Mouse (Mus musculus) cerebellum, postnatal 4 days (tissue): ENCODE data around the gene Rnf215.
"Not testable (repeated sequence)": the region's sequence is repeated elsewhere in the genome, so short reads cannot be mapped to it uniquely, and the experiment has no call there.

Experiments used
- DNase-seq, 2 experiments: peaks; one replicate each; pipeline ENCODE4 v3.0.0; 2022; ENCODE audit warnings: low spot score in 2 of 2, mixed read lengths in 1 of 2

Rnf215 gene

GRCm38 (mm10) chr11:4147098-4147497, 12.1 kb downstream of the Rnf215 start:
- no peak for DNase-seq

- no peak for DNase-seq
Measured at GRCm38 (mm10) chr11:4148120-4148519, 13.1 kb downstream of the Rnf215 start.

- no peak for DNase-seq
Measured at GRCm38 (mm10) chr11:4148536-4149156, 13.6 kb downstream of the Rnf215 start.

GRCm38 (mm10) chr11:4149886-4150285, 14.9 kb downstream of the Rnf215 start:
- DNase-seq = no peak

GRCm38 (mm10) chr11:4153694-4154093, 18.7 kb downstream of the Rnf215 start:
- no peak for DNase-seq

- DNase-seq = no peak
Measured at GRCm38 (mm10) chr11:4155641-4156040, 20.6 kb downstream of the Rnf215 start.

- no peak for DNase-seq
Measured at GRCm38 (mm10) chr11:4158676-4159075, 23.7 kb downstream of the Rnf215 start.

GRCm38 (mm10) chr11:4159808-4160708, 25.1 kb downstream of the Rnf215 start, which contains the start of the genes Ccdc157 and Sf3a1:
Gene Ccdc157 (minus strand): TSS chr11:4160293.
Gene Sf3a1 (plus strand): TSS chr11:4160350.
- DNase-seq = peak; percentile 82 to 94

- DNase-seq = no peak
Measured at GRCm38 (mm10) chr11:4160758-4161480, 25.9 kb downstream of the Rnf215 start.

GRCm38 (mm10) chr11:4164701-4165100, 29.7 kb downstream of the Rnf215 start:
- no peak for DNase-seq

GRCm38 (mm10) chr11:4166467-4167090, 31.6 kb downstream of the Rnf215 start:
- no peak for DNase-seq

GRCm38 (mm10) chr11:4174586-4174985, 39.6 kb downstream of the Rnf215 start:
- DNase-seq = peak in 1 of 2 experiments; percentile 23

GRCm38 (mm10) chr11:4177716-4178115, 42.7 kb downstream of the Rnf215 start:
- DNase-seq = no peak

GRCm38 (mm10) chr11:4182061-4182460, 47.1 kb downstream of the Rnf215 start:
- DNase-seq = no peak

GRCm38 (mm10) chr11:4183511-4183910, 48.5 kb downstream of the Rnf215 start:
- DNase-seq = no peak

- DNase-seq = no peak
Measured at GRCm38 (mm10) chr11:4184251-4184952, 49.4 kb downstream of the Rnf215 start.

- not testable (repeated sequence) for DNase-seq
Measured at GRCm38 (mm10) chr11:4185480-4185879, 50.5 kb downstream of the Rnf215 start.

- peak; percentile 97 for DNase-seq
Measured at GRCm38 (mm10) chr11:4186486-4187317, 51.7 kb downstream of the Rnf215 start, which contains the start of gene Tbc1d10a. Gene Tbc1d10a (plus strand): TSS chr11:4186789.

GRCm38 (mm10) chr11:4187318-4187700, 52.3 kb downstream of the Rnf215 start:
- DNase-seq = no peak

GRCm38 (mm10) chr11:4189182-4189581, 54.2 kb downstream of the Rnf215 start:
- no peak for DNase-seq
